Mouse (Mus musculus): ENCODE results near the gene Ndufb3. TPM values are rescaled to one million over a fixed set of nuclear protein-coding genes. Genes with fewer than 3 reads are reported as not detected.
"Not testable (repeated sequence)": the region's sequence is repeated elsewhere in the genome, so short reads cannot be mapped to it uniquely, and the experiment has no call there.

The Ndufb3 gene
- polyA plus RNA-seq, 1 experiment from 2014 or later, result 93.0 TPM

- H3K4me3 ChIP-seq (replicated peaks), result no peak overlapping the region
- no peak overlapping the region for H3K4me2 ChIP-seq
- no peak overlapping the region for H3K27ac ChIP-seq (replicated peaks)
- no peak for ATAC-seq (ENCODE audit: insufficient read depth)
- H3K4me1 ChIP-seq (replicated peaks), result no peaks in the 10 kb centered on the region
- H3K9me3 ChIP-seq (replicated peaks), result no peaks in the 10 kb centered on the region
- H3K36me3 ChIP-seq (replicated peaks), result no peaks in the 10 kb centered on the region
- 22% methylated on average over 6 of the region's 6 CpGs for WGBS (ENCODE audit: insufficient replicate concordance)
- no peaks in the 10 kb centered on the region for H3K27me3 ChIP-seq
- no peak overlapping the region for H3K9ac ChIP-seq
These were observed 31.9 kb downstream of the Ndufb3 start for GRCm38 (mm10) chr1:58617978-58618668.

GRCm38 (mm10) chr1:58618766-58619165, 32.6 kb downstream of the Ndufb3 start:
- H3K4me1 ChIP-seq (replicated peaks), result no peaks in the 10 kb centered on the region
- H3K36me3 ChIP-seq (replicated peaks), result no peaks in the 10 kb centered on the region
- H3K9ac ChIP-seq, result no peak overlapping the region
- no peak overlapping the region for H3K27ac ChIP-seq (replicated peaks)
- no peak for ATAC-seq (ENCODE audit: insufficient read depth)
- H3K9me3 ChIP-seq (replicated peaks), result no peaks in the 10 kb centered on the region
- no peak overlapping the region for H3K4me3 ChIP-seq (replicated peaks)
- no peaks in the 10 kb centered on the region for H3K27me3 ChIP-seq
- no peak overlapping the region for H3K4me2 ChIP-seq
- WGBS (ENCODE audit: insufficient replicate concordance), result 55% methylated on average over 2 of the region's 2 CpGs

GRCm38 (mm10) chr1:58621251-58621650, 35.1 kb downstream of the Ndufb3 start:
- 73% methylated on average over 3 of the region's 3 CpGs for WGBS (ENCODE audit: insufficient replicate concordance)
- no peaks in the 10 kb centered on the region for H3K9me3 ChIP-seq (replicated peaks)
- ATAC-seq (ENCODE audit: insufficient read depth), result no peak

GRCm38 (mm10) chr1:58621996-58622748, 36.0 kb downstream of the Ndufb3 start:
- H3K27ac ChIP-seq (replicated peaks), result no peak overlapping the region
- no peaks in the 10 kb centered on the region for H3K9me3 ChIP-seq (replicated peaks)
- no peak overlapping the region for H3K4me2 ChIP-seq
- no peaks in the 10 kb centered on the region for H3K27me3 ChIP-seq
- 58% methylated on average over 7 of the region's 7 CpGs for WGBS (ENCODE audit: insufficient replicate concordance)
- H3K9ac ChIP-seq, result no peak overlapping the region
- ATAC-seq (ENCODE audit: insufficient read depth), result no peak
- H3K4me3 ChIP-seq (replicated peaks), result no peak overlapping the region
- no peaks in the 10 kb centered on the region for H3K36me3 ChIP-seq (replicated peaks)
- H3K4me1 ChIP-seq (replicated peaks), result no peaks in the 10 kb centered on the region

More at GRCm38 (mm10) chr1:58621251-58621650, 35.1 kb downstream of the Ndufb3 start:
- H3K36me3 ChIP-seq (replicated peaks), result no peaks in the 10 kb centered on the region
- no peak overlapping the region for H3K9ac ChIP-seq
- no peaks in the 10 kb centered on the region for H3K27me3 ChIP-seq
- H3K4me1 ChIP-seq (replicated peaks), result no peaks in the 10 kb centered on the region
- no peak overlapping the region for H3K4me2 ChIP-seq
- H3K4me3 ChIP-seq (replicated peaks), result no peak overlapping the region
- H3K27ac ChIP-seq (replicated peaks), result no peak overlapping the region

- not testable (repeated sequence) for H3K4me3 ChIP-seq (replicated peaks); H3K27ac ChIP-seq (replicated peaks); H3K27me3 ChIP-seq; ATAC-seq (ENCODE audit: insufficient read depth); H3K4me1 ChIP-seq (replicated peaks); H3K9me3 ChIP-seq (replicated peaks); H3K9ac ChIP-seq; H3K4me2 ChIP-seq; H3K36me3 ChIP-seq (replicated peaks)
- 56% methylated on average over 2 of the region's 2 CpGs for WGBS (ENCODE audit: insufficient replicate concordance)
These were observed 42.7 kb downstream of the Ndufb3 start for GRCm38 (mm10) chr1:58628847-58629246.

Other genes starting within 250 kb of the Ndufb3 start
- gene Bzw1, start 193.5 kb upstream of the Ndufb3 start, polyA plus RNA-seq (2015; fragmentation: Nextera tagmentation; extraction: Ambion mirVana), result 110 and 123 TPM in 2 replicates
- 79.8 TPM in 2 replicates for gene Clk1, start 162.3 kb upstream of the Ndufb3 start, polyA plus RNA-seq (2015; fragmentation: Nextera tagmentation; extraction: Ambion mirVana)
- gene Nif3l1, start 141.2 kb upstream of the Ndufb3 start, polyA plus RNA-seq (2015; fragmentation: Nextera tagmentation; extraction: Ambion mirVana), result 13.2 and 13.9 TPM in 2 replicates
- 20.3 and 20.5 TPM in 2 replicates for gene Ppil3, start 140.9 kb upstream of the Ndufb3 start, polyA plus RNA-seq (2015; fragmentation: Nextera tagmentation; extraction: Ambion mirVana)
- gene Orc2, start 81.3 kb upstream of the Ndufb3 start, polyA plus RNA-seq (2015; fragmentation: Nextera tagmentation; extraction: Ambion mirVana), result 28.0 and 28.6 TPM in 2 replicates
- gene Fam126b, start 61 bp upstream of the Ndufb3 start, polyA plus RNA-seq (2015; fragmentation: Nextera tagmentation; extraction: Ambion mirVana), result 3.5 and 3.6 TPM in 2 replicates
- gene Als2cr12, start 109.6 kb downstream of the Ndufb3 start, polyA plus RNA-seq (2015; fragmentation: Nextera tagmentation; extraction: Ambion mirVana), result 0.07 TPM in 1 of 2 replicates, not detected in the other
- gene Cflar, start 125.1 kb downstream of the Ndufb3 start, polyA plus RNA-seq (2015; fragmentation: Nextera tagmentation; extraction: Ambion mirVana), result 16.3 and 16.9 TPM in 2 replicates
- gene Casp8, start 209.0 kb downstream of the Ndufb3 start, polyA plus RNA-seq (2015; fragmentation: Nextera tagmentation; extraction: Ambion mirVana), result 13.7 and 13.8 TPM in 2 replicates